Mouse (Mus musculus) MEL (cell line): ENCODE data around the gene Rnf166.

Experiments
- CHD1 ChIP-seq: IDR thresholded peaks from 2 replicates; pipeline ENCODE4 v1.6.1; 2012; ENCODE audit warnings: low read depth, mild to moderate bottlenecking, inconsistent platforms, low read length, improper control_type of control experiment
- CTCF ChIP-seq, 3 experiments: IDR thresholded peaks in 2 of 3; conservative IDR thresholded peaks in 1 of 3; 2 replicates each; pipeline ENCODE4 v1.5.1; 2011 to 2012; ENCODE audit warnings: low read length in 3 of 3, low read depth in 2 of 3, mild to moderate bottlenecking in 2 of 3, improper control_type of control experiment in 1 of 3, inconsistent platforms in 1 of 3, mixed read lengths in 1 of 3, moderate library complexity in 1 of 3; ENCODE audit not compliant: control insufficient read depth in 1 of 3, insufficient read depth in 1 of 3, poor library complexity in 1 of 3, severe bottlenecking in 1 of 3
- EP300 ChIP-seq, 2 experiments: IDR thresholded peaks; 2 replicates each; pipeline ENCODE4 v1.6.1; 2011; ENCODE audit warnings: improper control_type of control experiment in 2 of 2, low read length in 2 of 2, low read depth in 1 of 2, mild to moderate bottlenecking in 1 of 2
- ETS1 ChIP-seq: IDR thresholded peaks from 2 replicates; pipeline ENCODE4 v1.6.1; 2012; ENCODE audit warnings: low read depth, mild to moderate bottlenecking, inconsistent platforms, low read length, improper control_type of control experiment, moderate library complexity
- JUND ChIP-seq: IDR thresholded peaks from 2 replicates; pipeline ENCODE4 v1.6.1; 2011; ENCODE audit warnings: low read depth, mild to moderate bottlenecking, improper control_type of control experiment, low read length
- MAFK ChIP-seq: IDR thresholded peaks from 2 replicates; pipeline ENCODE4 v1.6.1; 2011; ENCODE audit warnings: low read depth, mild to moderate bottlenecking, low read length, improper control_type of control experiment, borderline replicate concordance
- MAX ChIP-seq: IDR thresholded peaks from 2 replicates; pipeline ENCODE4 v1.6.1; 2011; ENCODE audit warnings: low read length, improper control_type of control experiment
- MEF2A ChIP-seq: IDR thresholded peaks from 2 replicates; pipeline ENCODE4 v1.6.1; 2014; ENCODE audit warnings: low read depth, mild to moderate bottlenecking, inconsistent platforms, low read length, improper control_type of control experiment; ENCODE audit not compliant: poor library complexity, insufficient replicate concordance, severe bottlenecking; ENCODE audit errors: extremely low read depth
- NELFE ChIP-seq: IDR thresholded peaks from 2 replicates; pipeline ENCODE4 v1.6.1; 2011; ENCODE audit warnings: low read depth, low read length, improper control_type of control experiment
- POLR2A ChIP-seq, 2 experiments: IDR thresholded peaks; 2 replicates each; pipeline ENCODE4 v1.6.1; 2011 to 2012; ENCODE audit warnings: low read length in 2 of 2, mild to moderate bottlenecking in 2 of 2, control low read depth in 1 of 2, improper control_type of control experiment in 1 of 2, low read depth in 1 of 2, moderate library complexity in 1 of 2; ENCODE audit not compliant: control insufficient read depth in 1 of 2, insufficient read depth in 1 of 2, poor library complexity in 1 of 2
- TCF12 ChIP-seq: IDR thresholded peaks from 2 replicates; pipeline ENCODE4 v1.6.1; 2014; ENCODE audit warnings: low read depth, mild to moderate bottlenecking, inconsistent platforms, low read length, improper control_type of control experiment, moderate library complexity
- ZC3H11A ChIP-seq: IDR thresholded peaks from 2 replicates; pipeline ENCODE4 v1.6.1; 2012; ENCODE audit warnings: low read depth, mild to moderate bottlenecking, inconsistent platforms, low read length, improper control_type of control experiment
- ZMIZ1 ChIP-seq: IDR thresholded peaks from 2 replicates; pipeline ENCODE4 v1.6.1; 2012; ENCODE audit warnings: low read depth, mild to moderate bottlenecking, inconsistent platforms, low read length, improper control_type of control experiment, moderate library complexity
- ZNF384 ChIP-seq: IDR thresholded peaks from 2 replicates; pipeline ENCODE4 v1.6.1; 2012; ENCODE audit warnings: low read depth, mild to moderate bottlenecking, inconsistent platforms, low read length, improper control_type of control experiment

DNA sequence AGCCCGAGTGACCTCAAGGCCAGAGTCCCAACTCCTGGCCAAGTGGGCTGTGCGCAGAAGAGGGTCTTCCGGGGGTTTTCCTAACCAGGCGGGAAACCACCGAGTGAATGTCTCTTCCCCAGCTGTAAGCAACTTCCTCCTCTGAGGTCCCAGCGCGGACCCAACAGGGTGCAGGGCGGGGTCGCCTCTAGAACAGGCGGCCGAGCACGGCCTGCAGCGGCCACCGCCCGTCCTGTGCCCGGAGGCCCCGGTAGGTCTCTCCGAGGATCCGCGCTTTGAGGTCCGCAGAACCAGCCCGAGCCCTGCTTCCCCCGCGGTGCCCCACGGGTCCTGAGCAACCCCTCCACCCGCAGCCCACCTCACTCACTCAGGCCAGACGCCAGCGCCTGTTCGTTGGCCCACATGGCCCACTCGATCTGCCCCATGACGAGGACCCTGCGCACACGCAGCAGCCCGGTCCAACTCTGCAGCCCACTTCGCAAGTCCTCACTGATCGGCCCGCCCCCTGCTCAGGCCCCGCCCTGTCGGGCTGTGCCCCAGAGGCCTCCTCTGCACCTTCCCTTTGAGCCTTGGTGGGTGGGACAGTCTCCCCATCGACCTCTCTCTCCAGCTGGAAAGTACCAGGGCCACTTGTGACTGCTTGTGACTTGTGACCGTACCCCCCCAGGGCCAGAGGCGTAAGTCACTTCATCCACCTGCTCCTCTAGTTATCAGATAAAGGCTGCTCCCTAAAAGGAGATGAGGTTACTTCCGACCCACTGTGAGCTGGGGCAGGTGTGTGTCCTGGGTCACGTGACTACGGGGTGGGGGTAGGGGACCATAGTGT, 43.2 kb downstream of the Rnf166 start, which contains the start of gene Cyba:
- TF ChIP-seq CTCF (IDR thresholded peaks at IDR 0.05 in 2 of 3, conservative IDR thresholded peaks at IDR 0.05 in 1 of 3; ENCODE audit: control insufficient read depth in 1 of 3, insufficient read depth in 1 of 3, low read depth in 2 of 3, low read length in 3 of 3, poor library complexity in 1 of 3, severe bottlenecking in 1 of 3) (no peak), MAX (0 out of 2 replicates have a peak, but pooled peaks have one; percentile 66), POLR2A (IDR thresholded peaks at IDR 0.05; ENCODE audit: control insufficient read depth in 1 of 2, insufficient read depth in 1 of 2, low read depth in 1 of 2, low read length in 2 of 2, poor library complexity in 1 of 2) (peak; percentile 53 to 82; a peak in 3 of 4 replicates), ZC3H11A (no peak), CHD1 (no peak), MAFK (no peak), ZNF384 (no peak), EP300 (IDR thresholded peaks at IDR 0.05; ENCODE audit: low read depth in 1 of 2, low read length in 2 of 2) (no peak), NELFE (peak; percentile 73), TCF12 (0 out of 2 replicates have a peak, but pooled peaks have one; percentile 7), JUND (no peak), ZMIZ1 (no peak), MEF2A (no peak), ETS1 (peak; percentile 38; the same call in 1 of the 2 replicates)
